9 mouse cellular contexts compared by ENCODE assay signal in genomic region chr8:87747142-87747541, GRCm38 (mm10).
DNase-seq lines count a peak whose midpoint lies in the region; ATAC-seq and TF ChIP-seq lines count a peak whose summit lies in the region.
"Had no signal": no experiment of that assay in that cellular context is flagged by ENCODE, and none has a peak within 500 bp of the region (broad histone marks: within the 10 kb centered on the region; RNA-seq: fewer than 3 reads in every experiment).

No protein-coding gene starts in this region.

- H3K9me3 ChIP-seq in ES-Bruce4 (replicated peaks; ENCODE audit: control insufficient read depth, insufficient read depth, low read length, poor library complexity, severe bottlenecking) = no peaks in the 10 kb centered on the region
- H3K9me3 ChIP-seq in hindbrain, embryonic 16.5 days (ENCODE audit: control insufficient read depth, low read length) = no peaks in the 10 kb centered on the region
- no peaks in the 10 kb centered on the region for H3K9me3 ChIP-seq in midbrain, embryonic 16.5 days (replicated peaks; ENCODE audit: control insufficient read depth, low read length, poor library complexity, severe bottlenecking)

- no peak overlapping the region for H3K4me3 ChIP-seq in ES-Bruce4 (ENCODE audit: low read depth, low read length)
- no peak overlapping the region for H3K4me3 ChIP-seq in hindbrain, embryonic 16.5 days (ENCODE audit: low read length)
- H3K4me3 ChIP-seq in midbrain, embryonic 16.5 days (ENCODE audit: low read depth, low read length) = no peak overlapping the region
- H3K4me3 ChIP-seq: layer of hippocampus, adult 2 months had no signal

- TF ChIP-seq CTCF in ES-Bruce4 (IDR thresholded peaks at IDR 0.05; ENCODE audit: low read depth, low read length) = no peak

- no peak for TF ChIP-seq POLR2A in ES-Bruce4 (IDR thresholded peaks at IDR 0.05; ENCODE audit: insufficient read depth, low read length)

- DNase-seq in embryo, embryonic 11 days = peak; percentile 54
- no peak for DNase-seq in left cerebral cortex, adult 18-20 months (ENCODE audit: low spot score in 2 of 2)
- no peak for DNase-seq in heart, adult 11 months
- DNase-seq: thymus, adult 2 months had no signal

- H3K4me2 ChIP-seq in hindbrain, embryonic 16.5 days (ENCODE audit: low read length) = no peak overlapping the region
- no peak overlapping the region for H3K4me2 ChIP-seq in midbrain, embryonic 16.5 days (ENCODE audit: low read length)

- no peaks in the 10 kb centered on the region for H3K27me3 ChIP-seq in ES-Bruce4 (ENCODE audit: control insufficient read depth, insufficient read depth, low read length, poor library complexity, severe bottlenecking)
- H3K27me3 ChIP-seq in hindbrain, embryonic 16.5 days (replicated peaks; ENCODE audit: control insufficient read depth, insufficient read depth, low read length) = no peaks in the 10 kb centered on the region
- no peaks in the 10 kb centered on the region for H3K27me3 ChIP-seq in midbrain, embryonic 16.5 days (ENCODE audit: control insufficient read depth, insufficient read depth, low read depth, low read length)

- ATAC-seq in hindbrain, embryonic 16.5 days = no peak; the same call in 1 of the 2 replicates
- peak; percentile 12; the same call in 1 of the 2 replicates for ATAC-seq in midbrain, embryonic 16.5 days
- ATAC-seq in megakaryocyte progenitor cell, adult 5-6 weeks (replicated peaks; ENCODE audit: poor library complexity) = no peak

- H3K4me1 ChIP-seq in ES-Bruce4 (ENCODE audit: control insufficient read depth, insufficient read depth, low read length) = peaks cover 2% of the 10 kb centered on the region
- peaks cover 55% of the 10 kb centered on the region for H3K4me1 ChIP-seq in hindbrain, embryonic 16.5 days (ENCODE audit: control insufficient read depth, insufficient read depth, low read depth, low read length)
- peaks cover 58% of the 10 kb centered on the region for H3K4me1 ChIP-seq in midbrain, embryonic 16.5 days (ENCODE audit: control insufficient read depth, insufficient read depth, low read length)

- no peak overlapping the region for H3K9ac ChIP-seq in ES-Bruce4 (ENCODE audit: low read depth, poor library complexity, severe bottlenecking)
- peak overlapping the region; percentile 33; the same call in 1 of the 2 replicates for H3K9ac ChIP-seq in hindbrain, embryonic 16.5 days (ENCODE audit: low read depth, low read length)
- H3K9ac ChIP-seq in midbrain, embryonic 16.5 days (ENCODE audit: low read depth, low read length) = no peak overlapping the region; the same call in 1 of the 2 replicates

- H3K36me3 ChIP-seq in ES-Bruce4 (ENCODE audit: control insufficient read depth, insufficient read depth, low read length, poor library complexity, severe bottlenecking) = no peaks in the 10 kb centered on the region
- H3K36me3 ChIP-seq in hindbrain, embryonic 16.5 days (ENCODE audit: control insufficient read depth, insufficient read depth, low read length) = no peaks in the 10 kb centered on the region
- H3K36me3 ChIP-seq in midbrain, embryonic 16.5 days (ENCODE audit: control insufficient read depth, insufficient read depth, low read length) = no peaks in the 10 kb centered on the region

- WGBS in hindbrain, embryonic 16.5 days = 7% methylated on average over 8 of the region's 8 CpGs
- 4% methylated on average over 8 of the region's 8 CpGs for WGBS in midbrain, embryonic 16.5 days

- H3K27ac ChIP-seq in ES-Bruce4 (ENCODE audit: insufficient read depth, low read length) = peak overlapping the region; percentile 32
- H3K27ac ChIP-seq in hindbrain, embryonic 16.5 days (ENCODE audit: low read depth, low read length) = peak overlapping the region; percentile 60
- peak overlapping the region; percentile 17; the same call in 1 of the 2 replicates for H3K27ac ChIP-seq in midbrain, embryonic 16.5 days (ENCODE audit: low read length)
- H3K27ac ChIP-seq: layer of hippocampus, adult 2 months had no signal

- TF ChIP-seq EP300 in ES-Bruce4 (IDR thresholded peaks at IDR 0.05; ENCODE audit: insufficient read depth, low read depth, low read length) = no peak
